Mouse (Mus musculus): ENCODE results near the gene Xrn2. TPM values are rescaled to one million over a fixed set of nuclear protein-coding genes. Genes with fewer than 3 reads are reported as not detected.

Gene Xrn2
- polyA plus RNA-seq, 1 experiment = 35.8 TPM

DNA sequence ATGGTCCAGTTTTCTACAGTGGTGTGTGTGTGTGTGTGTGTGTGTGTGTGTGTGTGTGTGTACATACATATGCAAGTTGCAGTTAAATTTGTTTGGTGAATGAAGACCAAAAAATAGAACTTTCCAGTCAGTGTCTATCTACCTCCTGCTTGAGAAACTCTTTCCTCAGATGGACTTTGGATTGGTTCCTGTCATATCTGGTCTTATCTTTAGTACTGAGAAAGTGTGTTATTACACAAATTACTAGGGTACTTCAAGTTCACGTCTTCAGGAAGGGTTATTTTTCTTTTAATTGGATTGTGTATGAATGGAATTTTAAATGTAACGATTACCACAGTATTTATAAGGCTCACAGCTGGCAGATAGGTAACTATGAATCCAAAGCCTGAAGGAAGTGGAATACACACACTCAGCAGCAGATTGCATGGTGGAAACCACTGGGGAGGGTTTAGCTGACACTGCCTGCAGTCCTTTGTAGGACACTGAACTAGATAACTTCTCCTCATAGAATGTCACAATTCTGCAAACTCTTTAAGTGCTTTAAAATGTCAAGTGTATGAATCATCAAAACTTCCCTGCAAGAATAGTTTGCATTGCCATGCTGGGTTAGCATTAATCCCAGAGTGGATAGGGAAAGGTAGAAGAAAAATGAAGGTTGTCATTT is 40.6 kb downstream of the Xrn2 start:
- peak in 1 of 2 experiments; percentile 4 for DNase-seq (ENCODE audit: extremely low spot score in 1 of 2, low spot score in 1 of 2)

DNA sequence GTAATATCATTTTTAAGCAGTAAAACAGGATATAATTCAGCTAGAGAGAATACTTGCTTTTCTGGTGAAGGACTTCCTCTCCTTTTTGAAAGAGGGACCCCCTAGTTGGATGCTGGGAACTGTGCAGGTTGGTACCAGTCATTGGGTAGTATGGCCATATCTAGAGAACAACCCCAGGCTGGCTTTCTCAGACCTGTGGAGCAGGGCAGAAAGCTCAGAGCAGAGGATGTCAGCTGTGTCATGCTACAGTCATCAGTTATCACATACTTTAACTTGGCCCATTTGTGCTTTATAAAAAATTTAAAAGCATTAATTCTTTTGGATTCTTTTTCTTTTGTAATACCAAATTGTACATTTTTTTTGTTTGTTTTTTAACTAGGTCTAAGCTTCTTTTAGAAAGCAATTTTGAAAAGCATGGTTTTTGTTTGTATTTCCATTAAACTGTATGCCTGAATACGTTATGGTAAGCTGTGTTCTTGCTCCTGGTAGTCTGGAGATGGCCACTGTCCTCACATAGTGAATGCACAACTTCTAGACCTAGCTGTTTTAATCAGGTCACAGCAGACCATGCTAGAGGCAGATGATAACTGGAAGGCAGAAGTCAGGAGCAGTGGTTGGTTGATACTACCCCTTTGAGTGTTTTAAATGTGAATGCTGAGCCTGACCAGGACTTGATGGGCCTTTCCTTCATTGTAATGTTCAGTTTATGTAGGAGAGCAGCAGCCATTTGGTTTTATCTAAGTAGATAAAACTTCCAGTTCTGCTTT is 54.9 kb downstream of the Xrn2 start:
- DNase-seq (ENCODE audit: extremely low spot score in 1 of 2, low spot score in 1 of 2) = no peak

DNA sequence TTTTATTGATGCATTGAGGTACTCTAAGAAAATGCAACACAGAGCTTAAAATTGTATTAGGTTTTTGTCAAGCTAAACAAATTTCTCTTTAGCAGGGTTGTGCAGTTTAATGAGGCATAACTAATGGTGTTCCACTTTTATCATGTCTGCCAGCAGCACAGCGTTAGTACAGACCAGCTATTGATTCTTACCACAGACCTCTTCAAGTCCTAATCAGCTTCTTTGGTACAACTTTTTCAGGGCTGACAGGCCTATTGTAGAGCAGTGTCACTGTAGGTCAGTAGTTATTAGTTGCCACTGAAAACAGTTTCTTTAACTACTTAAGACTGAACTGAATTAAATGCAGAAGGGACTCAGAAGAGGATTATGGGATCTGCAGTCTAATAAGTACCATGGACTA is 56.3 kb downstream of the Xrn2 start:
- DNase-seq (ENCODE audit: extremely low spot score in 1 of 2, low spot score in 1 of 2) = no peak

DNA sequence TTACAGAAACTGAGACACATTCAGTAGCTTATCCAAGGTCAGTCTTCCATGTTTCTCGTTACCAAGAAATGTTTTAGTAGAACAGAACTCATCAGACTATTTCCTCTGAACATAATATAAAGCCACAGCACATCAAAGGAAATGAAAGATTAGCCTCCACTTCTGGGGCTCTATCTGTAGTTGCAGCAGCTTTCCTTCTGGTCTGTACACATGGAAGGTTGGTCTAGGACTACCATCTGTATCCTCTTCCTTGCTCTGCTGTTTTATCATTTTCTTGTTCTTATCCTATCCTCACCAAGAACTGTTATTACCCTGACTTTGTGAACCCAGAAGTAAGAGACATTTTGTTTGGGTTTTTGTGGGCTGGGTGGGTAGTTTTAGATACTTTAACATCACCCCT is 57.5 kb downstream of the Xrn2 start:
- no peak for DNase-seq (ENCODE audit: extremely low spot score in 1 of 2, low spot score in 1 of 2)

DNA sequence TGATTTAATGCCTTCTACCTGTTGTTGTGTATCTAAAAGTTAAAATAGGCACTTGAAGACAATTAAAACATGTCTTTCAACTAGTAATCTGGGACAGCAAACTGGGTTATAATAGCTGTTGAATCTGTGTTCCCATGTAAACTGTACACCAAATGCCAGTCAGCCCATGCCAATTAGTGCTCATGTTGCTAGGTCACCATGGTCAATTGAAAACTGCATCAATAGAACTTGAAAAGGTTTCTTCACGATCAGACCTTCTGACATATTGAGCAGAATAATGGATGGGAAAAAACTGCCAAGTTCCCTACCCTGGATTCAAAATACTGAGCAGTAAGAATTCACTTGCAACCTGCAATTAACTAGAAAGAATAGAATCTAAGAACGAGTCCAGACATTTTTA is 61.2 kb downstream of the Xrn2 start:
- peak in 1 of 2 experiments; percentile 26 for DNase-seq (ENCODE audit: extremely low spot score in 1 of 2, low spot score in 1 of 2)

DNA sequence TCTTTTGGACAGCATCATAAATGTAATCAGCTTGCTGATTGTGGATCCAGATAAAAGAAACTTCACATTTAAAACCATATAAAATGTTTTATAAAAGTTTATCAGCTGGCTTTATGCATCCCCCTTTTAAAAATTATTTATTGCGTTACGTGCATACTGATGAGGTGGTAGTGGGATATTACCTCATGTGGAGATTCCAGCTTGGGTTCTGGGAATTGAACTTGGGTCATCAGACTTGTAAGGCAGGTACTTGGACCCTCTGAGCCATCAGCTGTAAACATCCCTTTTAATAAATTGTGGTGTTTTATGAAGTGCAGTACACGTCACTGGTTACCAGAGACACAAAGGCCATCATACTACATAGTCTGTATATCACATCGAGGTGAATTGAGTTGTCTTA is 61.6 kb downstream of the Xrn2 start:
- no peak for DNase-seq (ENCODE audit: extremely low spot score in 1 of 2, low spot score in 1 of 2)

DNA sequence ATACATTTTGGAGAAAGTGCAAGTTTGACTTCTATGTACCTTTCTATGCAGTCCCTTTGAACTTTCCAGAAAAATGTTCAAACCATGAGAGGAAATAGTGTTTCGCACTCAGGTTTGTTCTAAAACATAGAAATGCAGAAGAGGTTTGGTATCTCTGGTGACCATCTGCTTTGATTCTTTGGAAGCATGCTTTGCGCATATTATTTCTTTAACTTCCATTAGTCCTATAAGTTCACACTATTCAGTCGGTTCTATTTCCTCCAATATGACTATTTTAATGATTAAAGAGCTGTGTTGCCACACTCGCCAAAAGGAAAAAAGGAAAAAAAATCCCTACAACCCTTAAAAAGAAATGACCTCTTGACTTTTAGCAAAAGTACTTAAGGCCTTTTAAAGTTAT is 69.6 kb downstream of the Xrn2 start:
- no peak for DNase-seq (ENCODE audit: extremely low spot score in 1 of 2, low spot score in 1 of 2)

DNA sequence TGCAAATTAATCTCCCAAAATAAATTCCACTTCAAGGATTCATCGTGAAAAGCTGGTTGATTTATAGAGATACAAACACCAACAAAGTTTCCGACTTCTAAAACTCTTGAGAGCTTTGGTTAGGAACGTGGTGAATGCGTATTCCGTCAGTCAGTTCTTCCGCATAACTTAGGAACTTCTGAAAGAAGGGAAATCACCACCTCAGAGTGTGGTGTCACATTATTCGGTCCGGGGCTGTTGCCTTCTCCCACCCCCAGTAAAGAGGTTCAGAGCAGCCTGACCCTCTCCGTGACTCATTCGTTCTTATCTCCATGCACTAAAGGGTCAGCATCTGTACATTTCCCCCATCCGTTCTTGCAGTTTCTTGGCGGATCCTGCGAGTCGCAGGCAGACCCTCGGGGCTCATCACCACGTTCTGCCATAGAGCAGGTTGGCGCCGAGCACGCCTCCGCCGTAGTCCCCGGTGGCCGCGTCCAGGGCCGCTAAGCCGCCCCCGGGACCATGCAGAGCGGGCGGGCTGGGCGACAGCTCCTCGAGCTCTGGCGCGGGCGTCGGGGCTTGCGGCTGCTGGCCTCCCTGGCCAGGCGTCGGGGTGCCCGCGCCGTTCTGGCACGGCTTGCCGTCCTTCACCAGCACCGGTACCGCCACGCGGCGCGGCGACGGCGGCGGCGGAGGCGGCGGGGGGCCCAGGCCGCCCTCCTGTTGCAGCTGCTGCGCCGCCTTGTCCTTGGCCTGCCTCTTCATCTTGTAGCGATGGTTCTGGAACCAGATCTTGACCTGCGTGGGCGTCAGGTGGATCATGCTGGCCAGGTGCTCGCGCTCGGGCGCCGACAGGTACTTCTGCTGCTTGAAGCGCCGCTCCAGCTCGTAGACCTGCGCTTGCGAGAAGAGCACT is 70.9 kb downstream of the Xrn2 start:
- no peak for DNase-seq (ENCODE audit: extremely low spot score in 1 of 2, low spot score in 1 of 2)

DNA sequence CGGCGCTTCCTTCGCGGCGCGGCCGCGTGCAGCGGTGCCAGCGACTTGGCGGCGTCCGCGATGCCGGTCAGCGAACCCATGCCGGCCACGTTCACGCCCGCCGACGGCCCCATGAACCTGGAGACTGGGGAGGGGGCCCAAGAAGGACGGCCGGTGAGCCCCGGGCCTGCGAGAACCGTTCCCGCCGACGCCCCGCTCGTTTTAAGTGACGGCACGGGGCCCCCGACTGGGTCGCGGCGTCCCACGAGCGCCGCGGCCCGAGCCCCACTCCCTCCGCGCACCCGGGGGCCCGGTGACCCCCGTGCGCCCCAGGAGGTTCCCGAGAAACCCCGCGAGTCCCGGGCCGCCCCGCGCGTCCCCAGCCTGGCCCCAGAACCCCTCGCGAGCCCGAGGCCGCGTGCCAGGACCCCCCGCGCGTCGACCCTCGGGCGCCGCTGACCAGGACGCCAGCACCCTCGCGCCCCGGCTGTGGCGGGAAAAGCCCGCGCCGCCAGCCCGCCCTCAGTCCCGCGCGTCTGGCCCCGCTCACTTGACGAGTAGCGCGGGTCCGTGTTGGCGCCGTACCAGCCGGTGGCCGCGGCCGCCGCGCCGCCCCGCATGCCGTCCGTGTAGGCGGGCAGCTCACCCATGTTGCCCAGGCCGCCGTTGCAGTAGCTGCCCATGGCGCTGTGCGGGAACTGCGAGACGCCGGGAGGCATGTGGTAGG is 71.7 kb downstream of the Xrn2 start:
- no peak for DNase-seq (ENCODE audit: extremely low spot score in 1 of 2, low spot score in 1 of 2)

DNA sequence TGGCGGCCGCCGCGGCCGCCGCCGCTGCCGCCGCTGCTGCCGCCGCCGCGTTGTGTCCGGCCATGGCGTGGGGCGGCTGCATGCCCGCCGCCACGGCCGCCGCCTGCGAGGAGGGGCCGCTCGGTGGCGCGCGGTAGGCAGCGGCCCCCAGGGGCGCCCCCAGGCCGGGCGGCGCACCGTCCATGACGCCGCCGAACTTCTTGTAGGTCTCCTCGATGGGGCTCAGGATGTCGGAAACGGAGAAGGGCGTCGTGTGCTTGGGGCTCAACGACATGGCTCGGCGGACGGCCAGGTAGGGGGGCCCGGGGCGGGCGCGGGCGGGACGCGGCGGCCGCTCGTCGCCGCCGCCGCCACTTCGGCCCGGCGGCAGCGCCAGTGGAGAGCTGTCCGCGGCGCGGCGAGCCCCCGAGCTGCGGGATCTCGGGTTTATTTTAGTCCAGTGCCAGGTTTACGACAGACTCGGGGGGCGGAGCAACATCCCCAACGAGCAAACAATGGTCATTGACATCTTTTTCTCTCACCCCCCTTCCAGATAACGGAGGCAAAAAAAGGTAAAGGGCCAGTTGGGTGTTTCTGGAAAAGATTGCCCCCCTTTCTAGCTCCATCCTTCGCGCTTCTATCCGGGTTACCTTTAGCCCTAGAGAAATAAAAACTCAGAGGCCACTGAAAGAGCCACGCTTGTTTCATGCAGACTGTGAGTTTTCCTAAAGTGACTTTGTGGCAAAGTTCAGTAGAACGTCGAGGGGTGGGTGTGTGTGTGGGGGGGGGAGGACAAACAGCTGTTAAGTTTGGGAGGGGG is 72.5 kb downstream of the Xrn2 start, which contains the start of gene Nkx2-4:
Nkx2-4 (minus strand) TSS at position 374 of the 799 bp plus-strand sequence.
- no peak for DNase-seq (ENCODE audit: extremely low spot score in 1 of 2, low spot score in 1 of 2)

DNA sequence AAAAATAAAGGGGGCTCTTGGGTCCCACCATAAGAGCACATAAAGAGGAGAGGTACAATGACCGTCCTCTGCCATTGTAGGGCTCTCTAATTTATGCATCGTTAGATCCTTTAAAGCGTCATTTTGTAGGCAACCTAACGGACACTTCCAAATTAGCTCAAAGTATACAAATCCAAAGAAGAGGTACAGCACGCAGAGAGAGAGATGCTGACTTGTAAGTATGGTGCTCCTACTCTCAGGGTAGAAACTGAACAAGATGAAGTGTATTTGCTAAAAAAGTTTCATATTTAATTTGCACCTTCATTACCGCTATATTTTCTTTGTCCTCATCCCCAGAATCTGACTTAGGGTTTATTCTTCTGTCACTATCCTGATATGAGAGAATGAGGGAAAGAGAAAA is 73.1 kb downstream of the Xrn2 start:
- DNase-seq (ENCODE audit: extremely low spot score in 1 of 2, low spot score in 1 of 2) = no peak

DNA sequence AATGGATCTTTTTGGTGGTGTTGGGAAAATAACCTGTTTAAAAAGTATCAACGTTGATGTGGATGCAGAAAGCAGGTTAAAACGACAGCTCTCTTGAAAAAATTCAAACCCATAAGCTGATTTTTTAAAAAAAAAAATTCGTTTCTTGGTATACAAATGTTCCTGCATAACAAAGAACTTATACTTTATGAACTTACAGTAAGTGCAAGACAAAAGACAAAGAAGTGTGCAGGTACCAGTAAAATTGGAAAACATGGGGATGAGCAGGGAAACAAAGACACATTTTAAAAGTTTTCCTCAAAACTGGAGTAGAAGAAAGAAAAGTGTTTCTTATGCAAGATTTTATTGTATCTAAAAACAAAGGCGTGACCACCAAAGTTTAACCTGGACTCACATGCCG is 73.6 kb downstream of the Xrn2 start:
- DNase-seq (ENCODE audit: extremely low spot score in 1 of 2, low spot score in 1 of 2) = no peak

DNA sequence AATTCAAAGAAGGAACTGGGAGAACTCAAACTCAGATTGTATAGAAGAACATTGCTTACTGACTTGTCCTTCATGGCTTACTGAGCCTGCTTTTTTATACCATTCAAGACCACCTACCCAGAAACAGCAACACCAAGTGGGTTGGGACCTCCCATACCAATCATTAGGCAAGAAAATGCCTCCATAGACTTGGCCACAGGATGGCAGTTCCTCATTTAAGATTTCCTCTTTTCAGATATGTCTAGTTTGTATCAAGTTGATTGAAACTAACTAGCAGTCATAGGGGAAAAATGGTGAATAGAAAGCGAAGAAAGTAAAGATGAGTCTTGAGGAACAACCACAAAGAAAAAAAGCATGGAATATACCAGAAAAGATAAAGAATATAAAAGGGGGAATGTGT is 106.9 kb downstream of the Xrn2 start:
- no peak for DNase-seq (ENCODE audit: extremely low spot score in 1 of 2, low spot score in 1 of 2)

DNA sequence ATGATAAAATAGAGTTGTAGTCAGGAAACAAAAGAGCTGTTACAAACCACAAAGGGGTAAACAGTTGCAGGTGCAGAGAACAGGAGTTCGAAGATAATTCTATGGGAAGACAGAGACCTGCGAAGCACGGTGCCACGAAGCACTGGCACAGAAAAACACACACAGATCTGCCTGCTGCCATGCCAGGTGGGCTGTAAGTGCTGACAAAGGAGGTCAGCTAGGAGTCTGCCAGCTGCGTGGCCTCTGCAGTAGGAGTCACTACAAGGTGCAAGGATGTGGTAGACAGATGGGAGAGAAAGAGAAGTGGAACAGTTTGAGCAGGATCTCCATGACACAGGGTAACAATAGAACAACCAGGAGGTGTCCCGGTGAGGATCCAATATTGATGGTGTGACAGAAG is 114.6 kb downstream of the Xrn2 start:
- DNase-seq (ENCODE audit: extremely low spot score in 1 of 2, low spot score in 1 of 2) = no peak

Other genes with a start within 250 kb of the Xrn2 start
- 15.6 and 19.7 TPM in 2 replicates for gene Kiz, start 157.1 kb upstream of the Xrn2 start, polyA plus RNA-seq (2012; rRNA removed)
- not detected in 2 replicates for gene Nkx2-4, start 72.4 kb downstream of the Xrn2 start, polyA plus RNA-seq (2012; rRNA removed)
- 7.0 and 7.4 TPM in 2 replicates for gene Nkx2-2, start 181.2 kb downstream of the Xrn2 start, polyA plus RNA-seq (2012; rRNA removed)